Mouse (Mus musculus): ENCODE data around the gene Ninj2. TPM values are rescaled to one million over a fixed set of nuclear protein-coding genes. Genes with fewer than 3 reads are reported as not detected.

Ninj2 gene
- polyA plus RNA-seq, 1 experiment from 2014 or later, result not detected

- H3K9ac ChIP-seq, result no peak overlapping the region
- ATAC-seq (ENCODE audit: insufficient number of reproducible peaks, low FRiP score, low TSS enrichment, low read depth), result no peak
- 87% methylated on average over 12 of the region's 12 CpGs for WGBS
- H3K27ac ChIP-seq (replicated peaks), result no peak overlapping the region
- H3K36me3 ChIP-seq, result no peaks in the 10 kb centered on the region
- no peaks in the 10 kb centered on the region for H3K9me3 ChIP-seq (replicated peaks)
- H3K27me3 ChIP-seq, result no peaks in the 10 kb centered on the region
- H3K4me3 ChIP-seq (replicated peaks), result no peak overlapping the region
- no peak overlapping the region for H3K4me2 ChIP-seq (replicated peaks)
- H3K4me1 ChIP-seq, result no peaks in the 10 kb centered on the region
These were observed 148.3 kb downstream of the Ninj2 start for GRCm38 (mm10) chr6:120241453-120241852.

GRCm38 (mm10) chr6:120242530-120242929 is 149.4 kb downstream of the Ninj2 start:
- Histone ChIP-seq H3K9me3 (replicated peaks) (no peaks in the 10 kb centered on the region), H3K36me3 (no peaks in the 10 kb centered on the region), H3K27me3 (no peaks in the 10 kb centered on the region), H3K4me1 (no peaks in the 10 kb centered on the region), H3K9ac (no peak overlapping the region), H3K27ac (replicated peaks) (no peak overlapping the region), H3K4me3 (replicated peaks) (no peak overlapping the region), H3K4me2 (replicated peaks) (no peak overlapping the region)
- whole genome bisulfite sequencing, result 55% methylated on average over 8 of the region's 8 CpGs
- ATAC-seq (ENCODE audit: insufficient number of reproducible peaks, low FRiP score, low TSS enrichment, low read depth), result no peak

GRCm38 (mm10) chr6:120243250-120243649 is 150.1 kb downstream of the Ninj2 start:
- 69% methylated on average over 8 of the region's 8 CpGs for WGBS
- Histone ChIP-seq H3K36me3 (no peaks in the 10 kb centered on the region), H3K27ac (replicated peaks) (no peak overlapping the region), H3K9me3 (replicated peaks) (no peaks in the 10 kb centered on the region), H3K9ac (no peak overlapping the region), H3K4me3 (replicated peaks) (no peak overlapping the region), H3K4me2 (replicated peaks) (no peak overlapping the region), H3K27me3 (no peaks in the 10 kb centered on the region), H3K4me1 (no peaks in the 10 kb centered on the region)
- ATAC-seq (ENCODE audit: insufficient number of reproducible peaks, low FRiP score, low TSS enrichment, low read depth), result no peak

- Histone ChIP-seq H3K27ac (replicated peaks) (no peak overlapping the region), H3K4me3 (replicated peaks) (no peak overlapping the region), H3K27me3 (no peaks in the 10 kb centered on the region), H3K9me3 (replicated peaks) (no peaks in the 10 kb centered on the region), H3K4me2 (replicated peaks) (no peak overlapping the region), H3K4me1 (no peaks in the 10 kb centered on the region), H3K9ac (no peak overlapping the region), H3K36me3 (no peaks in the 10 kb centered on the region)
- WGBS, result 66% methylated on average over 5 of the region's 5 CpGs
- ATAC-seq (ENCODE audit: insufficient number of reproducible peaks, low FRiP score, low TSS enrichment, low read depth), result no peak
These were observed 153.5 kb downstream of the Ninj2 start for GRCm38 (mm10) chr6:120246676-120247075.

- Histone ChIP-seq H3K9ac (no peak overlapping the region), H3K4me3 (replicated peaks) (no peak overlapping the region), H3K27ac (replicated peaks) (no peak overlapping the region), H3K9me3 (replicated peaks) (no peaks in the 10 kb centered on the region), H3K36me3 (no peaks in the 10 kb centered on the region), H3K4me1 (no peaks in the 10 kb centered on the region), H3K27me3 (no peaks in the 10 kb centered on the region), H3K4me2 (replicated peaks) (no peak overlapping the region)
- 67% methylated on average over 5 of the region's 5 CpGs for WGBS
- ATAC-seq (ENCODE audit: insufficient number of reproducible peaks, low FRiP score, low TSS enrichment, low read depth), result no peak
These were observed 156.7 kb downstream of the Ninj2 start for GRCm38 (mm10) chr6:120249831-120250230.

Other genes starting within 250 kb of the Ninj2 start
- gene Erc1, start 245.2 kb upstream of the Ninj2 start, polyA plus RNA-seq (2015; fragmentation: Nextera tagmentation; extraction: Ambion mirVana), result 19.2 and 21.2 TPM in 2 replicates
- gene Rad52, start 190.7 kb upstream of the Ninj2 start, polyA plus RNA-seq (2015; fragmentation: Nextera tagmentation; extraction: Ambion mirVana), result 21.7 and 23.5 TPM in 2 replicates
- gene Wnk1, start 54.7 kb upstream of the Ninj2 start, polyA plus RNA-seq (2015; fragmentation: Nextera tagmentation; extraction: Ambion mirVana), result 67.1 and 70.6 TPM in 2 replicates
- 1.1 and 1.5 TPM in 2 replicates for gene D330020A13Rik, start 201.0 kb downstream of the Ninj2 start, polyA plus RNA-seq (2015; fragmentation: Nextera tagmentation; extraction: Ambion mirVana)
- 2.5 and 2.9 TPM in 2 replicates for gene B4galnt3, start 201.2 kb downstream of the Ninj2 start, polyA plus RNA-seq (2015; fragmentation: Nextera tagmentation; extraction: Ambion mirVana)